ENCODE assay signal across 8 mouse cellular contexts in the genomic region with DNA sequence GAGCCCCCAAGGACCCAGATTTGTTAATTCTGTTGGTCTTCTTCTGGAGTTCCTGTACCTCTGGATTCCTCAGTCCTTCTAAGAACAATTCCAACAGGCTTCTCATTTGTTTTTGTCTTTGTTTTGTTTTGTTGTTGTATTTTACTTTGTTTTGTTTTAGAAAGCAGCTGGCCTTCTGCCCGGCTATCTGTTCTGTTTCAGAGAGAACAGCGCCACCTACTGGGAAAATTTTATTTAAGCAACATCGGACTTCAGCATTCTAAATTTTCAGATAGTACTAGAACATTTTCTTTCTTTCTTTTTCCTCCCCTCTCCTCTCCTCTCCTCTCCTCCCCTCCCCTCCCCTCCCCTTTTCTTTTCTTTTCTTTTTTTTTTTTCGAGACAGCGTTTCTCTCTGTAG.
DNase-seq lines count a peak whose midpoint lies in the region; ATAC-seq lines count a peak whose summit lies in the region.

No protein-coding gene starts in this region.

- no peak overlapping the region for H3K4me2 ChIP-seq in forebrain, embryonic 11.5 days (ENCODE audit: low read depth, low read length, severe bottlenecking)

- DNase-seq in forebrain, embryonic 10.5 days (ENCODE audit: extremely low spot score, low spot score), result no peak
- DNase-seq in forebrain, embryonic 11.5 days (ENCODE audit: low spot score), result no peak
- DNase-seq in ovary, postnatal 14 days (ENCODE audit: low spot score), result peak; percentile 37
- DNase-seq in ovary, adult 18-20 months (ENCODE audit: low spot score), result no peak
- DNase-seq in cerebellum, adult 9-10 months, result peak; percentile 45
- DNase-seq in kidney, postnatal 36 days, result peak; percentile 35 to 55
- DNase-seq in lung, postnatal 25 days (ENCODE audit: low spot score), result peak; percentile 12
- no peak for DNase-seq in urinary bladder, adult 2 months (ENCODE audit: low spot score)

- no peaks in the 10 kb centered on the region for H3K36me3 ChIP-seq in forebrain, embryonic 10.5 days (replicated peaks)
- no peaks in the 10 kb centered on the region for H3K36me3 ChIP-seq in forebrain, embryonic 11.5 days (ENCODE audit: control insufficient read depth, insufficient read depth, low read length)

- no peak overlapping the region for H3K9ac ChIP-seq in forebrain, embryonic 11.5 days (ENCODE audit: low read length)

- H3K27ac ChIP-seq in forebrain, embryonic 10.5 days, result peak overlapping the region; percentile 54; the same call in 1 of the 2 replicates
- H3K27ac ChIP-seq in forebrain, embryonic 11.5 days (ENCODE audit: low read depth, low read length), result no peak overlapping the region

- H3K27me3 ChIP-seq in forebrain, embryonic 10.5 days (ENCODE audit: poor library complexity, severe bottlenecking), result no peaks in the 10 kb centered on the region
- no peaks in the 10 kb centered on the region for H3K27me3 ChIP-seq in forebrain, embryonic 11.5 days (ENCODE audit: control insufficient read depth, insufficient read depth, low read length)

- H3K9me3 ChIP-seq in forebrain, embryonic 10.5 days, result no peaks in the 10 kb centered on the region
- no peaks in the 10 kb centered on the region for H3K9me3 ChIP-seq in forebrain, embryonic 11.5 days (ENCODE audit: control insufficient read depth, low read length)

- ATAC-seq in forebrain, embryonic 11.5 days (replicated peaks; ENCODE audit: low FRiP score), result no peak

- 6% methylated on average over 3 of the region's 5 CpGs for WGBS in forebrain, embryonic 10.5 days
- WGBS in forebrain, embryonic 11.5 days, result 6% methylated on average over 3 of the region's 5 CpGs

- no peak overlapping the region for H3K4me3 ChIP-seq in forebrain, embryonic 10.5 days
- no peak overlapping the region for H3K4me3 ChIP-seq in forebrain, embryonic 11.5 days (ENCODE audit: low read depth, low read length)

- H3K4me1 ChIP-seq in forebrain, embryonic 10.5 days, result peaks cover 11% of the 10 kb centered on the region
- no peaks in the 10 kb centered on the region for H3K4me1 ChIP-seq in forebrain, embryonic 11.5 days (replicated peaks; ENCODE audit: control insufficient read depth, insufficient read depth, low read length)

Comparison
In these comparisons a context has a peak if more than half of its experiments do, and no peak if none do; other contexts are left out.
1. DNase-seq: peak in ovary, postnatal 14 days (single experiment), cerebellum, adult 9-10 months (single experiment), kidney, postnatal 36 days (2 of 2) and lung, postnatal 25 days (single experiment); none in forebrain, embryonic 10.5 days (single experiment), forebrain, embryonic 11.5 days (single experiment), ovary, adult 18-20 months (single experiment) and urinary bladder, adult 2 months (single experiment).